Mouse (Mus musculus) MEL (cell line): ENCODE results near the gene Tnfrsf19. TPM values are rescaled to one million over a fixed set of nuclear protein-coding genes. Genes with fewer than 3 reads are reported as not detected.

Experiments used
- DNase-seq: peaks from one replicate; pipeline ENCODE4 v3.0.0; 2011; ENCODE audit warnings: low read depth, low spot score
- H3K27ac ChIP-seq: 2 replicates; pipeline ENCODE4 v1.5.1; 2012; ENCODE audit warnings: low read depth, mild to moderate bottlenecking, control low read depth, low read length, moderate library complexity; ENCODE audit not compliant: control insufficient read depth
- H3K27me3 ChIP-seq, 2 experiments: fragments of 150-350 bp in 1 of 2; sonication (generic) in 1 of 2; 2 replicates each; pipeline ENCODE4 v1.6.1; 2012; ENCODE audit warnings: low read length in 2 of 2, mild to moderate bottlenecking in 2 of 2, improper control_type of control experiment in 1 of 2, moderate library complexity in 1 of 2; ENCODE audit not compliant: insufficient read depth in 2 of 2, control insufficient read depth in 1 of 2
- H3K36me3 ChIP-seq, 2 experiments: 2 replicates each; pipeline ENCODE4 v1.6.1; 2012 to 2014; ENCODE audit warnings: low read length in 2 of 2, improper control_type of control experiment in 1 of 2, inconsistent platforms in 1 of 2, mild to moderate bottlenecking in 1 of 2; ENCODE audit not compliant: insufficient read depth in 2 of 2, control insufficient read depth in 1 of 2
- H3K4me1 ChIP-seq, 2 experiments: fragments of 150-350 bp in 1 of 2; sonication (generic) in 1 of 2; 2 replicates each; pipeline ENCODE4 v1.6.1; 2012; ENCODE audit warnings: low read length in 2 of 2, improper control_type of control experiment in 1 of 2, mild to moderate bottlenecking in 1 of 2; ENCODE audit not compliant: insufficient read depth in 2 of 2, control insufficient read depth in 1 of 2
- H3K4me3 ChIP-seq, 2 experiments: fragments of 150-350 bp in 1 of 2; sonication (generic) in 1 of 2; 2 replicates each; pipeline ENCODE4 v1.5.1; 2012; ENCODE audit warnings: low read depth in 2 of 2, low read length in 2 of 2, mild to moderate bottlenecking in 2 of 2, moderate library complexity in 2 of 2, control low read depth in 1 of 2, improper control_type of control experiment in 1 of 2; ENCODE audit not compliant: control insufficient read depth in 1 of 2, insufficient read depth in 1 of 2
- H3K79me2 ChIP-seq: 2 replicates; pipeline ENCODE4 v1.6.1; 2012; ENCODE audit warnings: mild to moderate bottlenecking, low read length, moderate library complexity; ENCODE audit not compliant: control insufficient read depth, poor library complexity, insufficient read depth
- H3K9ac ChIP-seq: 2 replicates; pipeline ENCODE4 v1.6.1; 2012; ENCODE audit warnings: low read depth, mild to moderate bottlenecking, control low read depth, low read length, moderate library complexity; ENCODE audit not compliant: control insufficient read depth, poor library complexity, severe bottlenecking
- H3K9me3 ChIP-seq: fragments of 150-350 bp; sonication (generic); replicated peaks from 2 replicates; pipeline ENCODE4 v1.6.1; 2012; ENCODE audit warnings: mild to moderate bottlenecking, low read length, improper control_type of control experiment, moderate library complexity; ENCODE audit not compliant: insufficient read depth
- BHLHE40 ChIP-seq: IDR thresholded peaks from 2 replicates; pipeline ENCODE4 v1.6.1; 2012; ENCODE audit warnings: low read depth, mild to moderate bottlenecking, inconsistent platforms, low read length, improper control_type of control experiment, borderline replicate concordance
- CTCF ChIP-seq, 3 experiments: IDR thresholded peaks in 2 of 3; conservative IDR thresholded peaks in 1 of 3; 2 replicates each; pipeline ENCODE4 v1.5.1; 2011 to 2012; ENCODE audit warnings: low read length in 3 of 3, low read depth in 2 of 3, mild to moderate bottlenecking in 2 of 3, improper control_type of control experiment in 1 of 3, inconsistent platforms in 1 of 3, mixed read lengths in 1 of 3, moderate library complexity in 1 of 3; ENCODE audit not compliant: control insufficient read depth in 1 of 3, insufficient read depth in 1 of 3, poor library complexity in 1 of 3, severe bottlenecking in 1 of 3
- ETS1 ChIP-seq: IDR thresholded peaks from 2 replicates; pipeline ENCODE4 v1.6.1; 2012; ENCODE audit warnings: low read depth, mild to moderate bottlenecking, inconsistent platforms, low read length, improper control_type of control experiment, moderate library complexity
- HCFC1 ChIP-seq: IDR thresholded peaks from 2 replicates; pipeline ENCODE4 v1.6.1; 2012; ENCODE audit warnings: low read depth, mild to moderate bottlenecking, inconsistent platforms, low read length, improper control_type of control experiment, moderate library complexity
- MAX ChIP-seq: IDR thresholded peaks from 2 replicates; pipeline ENCODE4 v1.6.1; 2011; ENCODE audit warnings: low read length, improper control_type of control experiment
- MAZ ChIP-seq: IDR thresholded peaks from 2 replicates; pipeline ENCODE4 v1.6.1; 2012; ENCODE audit warnings: low read depth, mild to moderate bottlenecking, inconsistent platforms, low read length, improper control_type of control experiment
- MXI1 ChIP-seq: IDR thresholded peaks from 2 replicates; pipeline ENCODE4 v1.6.1; 2011; ENCODE audit warnings: mild to moderate bottlenecking, low read depth, low read length, improper control_type of control experiment
- MYB ChIP-seq: IDR thresholded peaks from 2 replicates; pipeline ENCODE4 v1.6.1; 2011; ENCODE audit warnings: mild to moderate bottlenecking, low read depth, low read length, improper control_type of control experiment
- NRF1 ChIP-seq: IDR thresholded peaks from 2 replicates; pipeline ENCODE4 v1.6.1; 2014; ENCODE audit warnings: low read depth, mild to moderate bottlenecking, inconsistent platforms, low read length, improper control_type of control experiment, moderate library complexity; ENCODE audit not compliant: poor library complexity, insufficient read depth, severe bottlenecking
- RAD21 ChIP-seq: IDR thresholded peaks from 2 replicates; pipeline ENCODE4 v1.6.1; 2011; ENCODE audit warnings: mild to moderate bottlenecking, low read depth, low read length, improper control_type of control experiment
- SIN3A ChIP-seq: IDR thresholded peaks from 2 replicates; pipeline ENCODE4 v1.6.1; 2012; ENCODE audit warnings: low read length, improper control_type of control experiment, inconsistent platforms
- SMC3 ChIP-seq: IDR thresholded peaks from 2 replicates; pipeline ENCODE4 v1.6.1; 2011; ENCODE audit warnings: low read depth, low read length, improper control_type of control experiment
- TCF12 ChIP-seq: IDR thresholded peaks from 2 replicates; pipeline ENCODE4 v1.6.1; 2014; ENCODE audit warnings: low read depth, mild to moderate bottlenecking, inconsistent platforms, low read length, improper control_type of control experiment, moderate library complexity
- ZC3H11A ChIP-seq: IDR thresholded peaks from 2 replicates; pipeline ENCODE4 v1.6.1; 2012; ENCODE audit warnings: low read depth, mild to moderate bottlenecking, inconsistent platforms, low read length, improper control_type of control experiment
- ZMIZ1 ChIP-seq: IDR thresholded peaks from 2 replicates; pipeline ENCODE4 v1.6.1; 2012; ENCODE audit warnings: low read depth, mild to moderate bottlenecking, inconsistent platforms, low read length, improper control_type of control experiment, moderate library complexity
- polyA plus RNA-seq, 2 experiments: library from polyadenylated mRNA; stranded (reverse) in 1 of 2; unstranded in 1 of 2; fragments of >175 nt in 1 of 2; fragments of >200 nt in 1 of 2; gene quantifications; 2 replicates each; pipeline versions ENCODE4 v1.2.1 to v1.2.4; 2012; ENCODE audit warnings: low replicate concordance in 2 of 2, low read depth in 1 of 2; ENCODE audit not compliant: insufficient read length in 2 of 2, insufficient read depth in 1 of 2, missing spikeins in 1 of 2
- total RNA-seq: library from RNA; depleted of rRNA; stranded (reverse); fragments of 300-350 nt; gene quantifications from 2 replicates; pipeline ENCODE4 v1.2.3, GENCODE M21; 2012; rRNA removed

Gene Tnfrsf19
- total RNA-seq (not detected in 2 replicates), polyA plus RNA-seq (not detected)

DNA sequence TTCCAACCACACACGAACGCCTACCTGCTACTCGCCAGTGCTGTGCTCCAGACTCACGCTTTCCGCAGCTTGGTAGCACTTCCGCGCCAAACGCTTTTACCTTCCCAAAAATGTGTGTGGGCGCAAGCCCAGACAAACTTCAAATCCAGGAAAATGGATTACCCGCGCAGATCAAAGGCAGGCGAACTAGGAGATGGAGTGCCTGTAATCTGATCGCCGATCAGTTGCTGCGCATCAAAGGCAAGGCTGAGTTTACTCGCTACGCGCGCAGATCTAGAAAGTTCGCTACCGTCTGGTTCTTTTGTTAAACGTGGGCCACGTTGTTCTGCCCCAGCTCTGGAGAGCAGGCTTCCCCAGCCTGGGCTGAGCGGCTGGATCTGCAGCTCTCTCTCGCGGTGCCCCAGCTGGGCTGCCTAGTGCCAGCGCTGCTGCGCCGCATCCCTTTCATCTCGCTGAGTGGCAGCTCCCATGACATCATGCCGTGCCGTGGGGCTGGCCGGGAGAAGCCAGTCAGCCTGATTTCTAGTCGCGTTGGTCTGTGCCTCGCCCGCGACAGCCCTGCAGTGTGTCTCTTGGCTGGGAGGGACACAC, at the start of gene Tnfrsf19:
TSS of gene Tnfrsf19 (minus strand) at position 400 of the 591 bp plus-strand sequence.
- Histone ChIP-seq H3K79me2 (no peaks in the 10 kb centered on the region), H3K36me3 (no peaks in the 10 kb centered on the region), H3K4me3 (no peak within 1 kb of the TSS), H3K9ac (no peak within 1 kb of the TSS), H3K4me1 (no peaks in the 10 kb centered on the region), H3K9me3 (no peaks in the 10 kb centered on the region), H3K27ac (no peak within 1 kb of the TSS), H3K27me3 (no peaks in the 10 kb centered on the region)
- TF ChIP-seq MXI1 = no peak
- no peak for DNase-seq

- TF ChIP-seq SMC3 = no peak
- no peak for TF ChIP-seq CTCF (IDR thresholded peaks at IDR 0.05 in 2 of 3, conservative IDR thresholded peaks at IDR 0.05 in 1 of 3; ENCODE audit: control insufficient read depth in 1 of 3, insufficient read depth in 1 of 3, low read depth in 2 of 3, low read length in 3 of 3, poor library complexity in 1 of 3, severe bottlenecking in 1 of 3)
- TF ChIP-seq RAD21 = no peak
- TF ChIP-seq ETS1 = no peak
- no peak for TF ChIP-seq NRF1
- no peak for TF ChIP-seq HCFC1
- no peak for TF ChIP-seq MAX
- no peak for TF ChIP-seq ZMIZ1
- TF ChIP-seq SIN3A = no peak
- TF ChIP-seq MAZ = no peak
- no peak for TF ChIP-seq MYB
- TF ChIP-seq TCF12 = no peak
- no peak for TF ChIP-seq ZC3H11A
- no peak for TF ChIP-seq BHLHE40
- TF ChIP-seq, all 39 proteins: peak for 0
- no peaks in the 10 kb centered on the region for H3K36me3 ChIP-seq
These were observed 45.8 kb upstream of the Tnfrsf19 start for GRCm38 (mm10) chr14:61092073-61092472.

More at GRCm38 (mm10) chr14:61092073-61092472, 45.8 kb upstream of the Tnfrsf19 start:
- H3K9me3 ChIP-seq = no peaks in the 10 kb centered on the region
- no peak overlapping the region for H3K27ac ChIP-seq
- no peak overlapping the region for H3K4me3 ChIP-seq
- no peaks in the 10 kb centered on the region for H3K4me1 ChIP-seq
- H3K79me2 ChIP-seq = no peaks in the 10 kb centered on the region
- no peak overlapping the region for H3K9ac ChIP-seq
- H3K27me3 ChIP-seq = peaks cover 0 to 1% of the 10 kb centered on the region in 2 experiments; a peak in 1 of 4 replicates
- no peak for DNase-seq
